Mouse (Mus musculus): Measurements from ENCODE around the gene Pim3.

The Pim3 gene

DNA sequence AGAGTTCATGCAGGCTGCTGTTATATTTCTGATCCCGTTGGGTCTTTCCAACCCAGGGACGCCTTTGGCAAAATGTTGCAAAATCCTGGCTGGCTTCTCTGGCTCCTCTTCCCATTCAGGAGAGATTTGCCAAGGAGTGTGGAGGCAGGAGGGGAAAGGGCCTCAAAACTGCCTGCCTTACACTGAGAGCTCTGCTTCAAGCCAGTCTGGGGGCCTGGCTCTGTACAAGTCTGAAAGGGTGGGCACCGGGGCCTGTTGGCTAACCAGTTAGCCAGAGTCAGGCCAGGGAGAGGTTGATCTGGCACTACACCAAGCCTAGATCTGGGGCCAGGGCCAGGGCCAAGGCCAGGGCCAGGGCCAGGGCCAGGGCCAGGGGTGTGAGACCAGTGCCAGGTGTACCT lies 3.8 kb upstream of the Pim3 start:
- no peak for DNase-seq (ENCODE audit: low spot score in 2 of 2)

DNA sequence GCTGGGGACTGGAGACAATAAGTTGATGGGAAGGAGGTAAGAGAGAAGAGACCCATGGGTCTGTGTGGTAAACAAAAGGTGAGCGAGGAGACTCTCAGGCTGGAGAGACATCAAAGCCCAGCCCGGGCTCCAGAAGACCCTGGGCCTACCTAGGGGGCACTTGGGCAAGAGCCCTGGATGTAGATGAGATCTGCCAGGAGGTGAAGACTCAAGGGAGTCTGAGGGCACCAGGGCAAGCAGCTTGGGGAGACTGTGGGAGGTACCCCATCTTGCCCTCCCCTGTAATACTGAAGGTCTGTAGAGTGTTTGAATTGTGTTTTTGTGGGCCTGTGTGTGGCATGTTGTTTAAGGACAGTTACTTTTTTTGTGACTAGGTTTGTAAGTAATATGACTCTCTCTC lies 3.3 kb upstream of the Pim3 start:
- no peak for DNase-seq (ENCODE audit: low spot score in 2 of 2)

DNA sequence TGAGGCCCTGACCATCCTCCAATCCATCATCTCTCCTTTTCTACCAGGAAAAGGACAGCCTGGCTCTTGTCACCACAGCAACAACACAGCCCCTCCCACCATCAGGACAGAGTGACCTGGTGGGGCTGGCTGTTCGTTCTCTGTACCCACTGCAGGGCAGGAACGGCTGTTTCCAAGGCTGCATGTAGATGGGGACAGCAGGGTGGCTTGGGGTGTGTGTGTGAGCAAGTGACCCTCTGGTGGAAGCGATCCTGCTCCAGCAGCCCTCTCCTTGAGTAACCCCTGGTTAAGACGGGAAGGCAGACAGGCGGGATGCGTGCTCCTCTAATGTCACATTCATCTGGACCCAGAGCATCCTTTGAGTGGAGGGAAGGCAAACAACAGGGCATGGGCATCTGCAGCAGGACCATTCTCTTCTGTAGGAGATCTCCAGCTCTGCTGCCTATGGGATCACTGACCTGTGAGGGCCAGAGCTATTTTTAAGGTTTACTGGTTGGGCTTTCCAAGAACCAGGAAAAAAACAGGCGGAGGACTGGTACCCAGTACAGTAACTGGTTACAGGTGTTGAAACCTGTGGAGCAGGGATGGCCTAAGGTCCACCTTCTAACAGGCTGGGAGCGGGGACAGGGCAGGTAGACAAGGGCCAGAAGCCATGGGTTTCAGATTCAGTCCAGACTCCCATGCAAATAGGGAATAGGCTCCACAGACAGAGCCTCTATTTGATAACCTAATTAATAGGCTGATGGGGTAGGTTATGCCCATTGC lies 2.6 kb upstream of the Pim3 start:
- no peak for DNase-seq (ENCODE audit: low spot score in 2 of 2)

DNA sequence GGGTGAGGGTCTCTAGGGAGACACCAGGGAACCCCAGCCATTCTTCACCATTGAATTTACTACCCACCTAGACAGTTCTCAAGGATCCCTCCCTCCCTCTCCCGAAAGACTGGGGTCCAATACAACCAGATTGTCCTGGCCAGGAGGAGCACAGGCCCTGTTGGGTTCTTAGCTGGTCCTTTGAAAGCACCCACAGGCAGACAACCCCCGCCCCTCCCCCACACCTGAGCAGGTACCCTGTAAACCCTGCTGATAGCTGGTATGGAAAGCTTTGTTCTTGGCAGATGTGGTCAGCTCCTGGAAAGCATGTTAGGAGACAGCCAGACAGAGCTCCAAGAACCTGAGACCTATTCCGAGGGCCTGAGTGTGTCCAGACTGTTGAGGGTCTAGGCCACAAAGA lies 1.2 kb upstream of the Pim3 start:
- DNase-seq (ENCODE audit: low spot score in 2 of 2), result no peak

DNA sequence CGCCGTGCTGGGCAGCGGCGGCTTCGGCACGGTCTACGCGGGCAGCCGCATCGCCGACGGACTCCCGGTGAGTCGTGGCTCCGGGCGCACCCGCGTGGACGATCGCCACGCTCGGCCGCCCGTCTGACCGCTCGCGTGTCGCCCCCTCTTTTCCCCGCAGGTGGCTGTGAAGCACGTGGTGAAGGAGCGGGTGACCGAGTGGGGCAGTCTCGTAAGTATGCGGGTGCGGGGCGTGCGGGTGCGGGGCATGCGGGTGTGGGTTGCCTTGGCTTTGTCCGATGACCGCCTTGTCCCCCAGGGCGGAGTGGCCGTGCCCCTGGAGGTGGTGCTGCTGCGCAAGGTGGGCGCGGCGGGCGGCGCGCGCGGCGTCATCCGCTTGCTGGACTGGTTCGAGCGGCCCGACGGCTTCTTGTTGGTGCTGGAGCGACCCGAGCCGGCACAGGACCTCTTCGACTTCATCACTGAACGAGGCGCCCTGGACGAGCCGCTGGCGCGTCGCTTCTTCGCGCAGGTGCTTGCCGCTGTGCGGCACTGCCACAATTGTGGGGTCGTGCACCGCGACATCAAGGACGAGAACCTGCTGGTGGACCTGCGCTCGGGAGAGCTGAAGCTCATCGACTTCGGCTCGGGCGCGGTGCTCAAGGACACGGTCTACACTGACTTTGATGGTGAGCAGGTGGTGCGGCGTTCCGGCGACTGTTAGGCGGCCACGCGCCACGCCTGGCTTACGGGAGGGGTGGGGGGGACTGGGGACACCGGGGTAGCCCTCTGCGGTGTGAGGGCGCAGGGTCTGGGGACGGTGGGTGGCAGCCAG lies 1.1 kb downstream of the Pim3 start:
- peak; percentile 40 to 42 for DNase-seq (ENCODE audit: low spot score in 2 of 2)

- peak; percentile 71 to 73 for DNase-seq (ENCODE audit: low spot score in 2 of 2)
These were observed 1.8 kb downstream of the Pim3 start for GRCm38 (mm10) chr15:88863695-88864231.

DNA sequence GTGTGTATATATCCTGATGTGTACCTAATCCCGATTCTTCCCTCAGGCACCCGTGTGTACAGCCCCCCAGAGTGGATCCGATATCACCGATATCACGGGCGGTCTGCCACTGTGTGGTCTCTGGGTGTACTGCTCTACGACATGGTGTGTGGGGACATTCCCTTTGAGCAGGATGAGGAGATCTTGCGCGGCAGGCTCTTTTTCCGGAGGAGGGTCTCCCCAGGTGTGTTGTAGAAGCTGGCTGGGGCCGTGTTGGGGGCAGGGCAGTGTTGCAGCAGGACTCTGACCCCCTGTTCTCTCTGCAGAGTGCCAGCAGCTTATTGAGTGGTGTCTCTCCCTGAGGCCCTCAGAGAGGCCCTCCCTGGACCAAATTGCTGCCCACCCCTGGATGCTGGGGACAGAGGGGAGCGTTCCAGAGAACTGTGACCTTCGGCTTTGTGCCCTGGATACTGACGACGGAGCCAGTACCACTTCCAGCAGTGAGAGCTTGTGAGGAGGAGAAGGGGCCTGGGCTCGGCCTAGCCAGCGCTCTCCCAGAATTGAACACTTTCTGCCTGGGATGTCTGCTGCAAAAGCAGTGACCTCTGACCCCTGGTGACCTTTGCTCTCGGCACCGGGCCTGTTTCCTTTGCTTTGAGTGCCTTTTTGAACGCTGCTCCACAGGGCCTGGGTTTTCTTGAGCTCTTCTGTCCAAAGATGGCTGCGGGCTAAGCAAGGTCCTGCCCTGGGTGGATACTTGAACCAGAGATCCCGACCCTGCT lies 2.5 kb downstream of the Pim3 start:
- no peak for DNase-seq (ENCODE audit: low spot score in 2 of 2)

- no peak for DNase-seq (ENCODE audit: low spot score in 2 of 2)
These were observed 3.1 kb downstream of the Pim3 start for GRCm38 (mm10) chr15:88865061-88865460.

DNA sequence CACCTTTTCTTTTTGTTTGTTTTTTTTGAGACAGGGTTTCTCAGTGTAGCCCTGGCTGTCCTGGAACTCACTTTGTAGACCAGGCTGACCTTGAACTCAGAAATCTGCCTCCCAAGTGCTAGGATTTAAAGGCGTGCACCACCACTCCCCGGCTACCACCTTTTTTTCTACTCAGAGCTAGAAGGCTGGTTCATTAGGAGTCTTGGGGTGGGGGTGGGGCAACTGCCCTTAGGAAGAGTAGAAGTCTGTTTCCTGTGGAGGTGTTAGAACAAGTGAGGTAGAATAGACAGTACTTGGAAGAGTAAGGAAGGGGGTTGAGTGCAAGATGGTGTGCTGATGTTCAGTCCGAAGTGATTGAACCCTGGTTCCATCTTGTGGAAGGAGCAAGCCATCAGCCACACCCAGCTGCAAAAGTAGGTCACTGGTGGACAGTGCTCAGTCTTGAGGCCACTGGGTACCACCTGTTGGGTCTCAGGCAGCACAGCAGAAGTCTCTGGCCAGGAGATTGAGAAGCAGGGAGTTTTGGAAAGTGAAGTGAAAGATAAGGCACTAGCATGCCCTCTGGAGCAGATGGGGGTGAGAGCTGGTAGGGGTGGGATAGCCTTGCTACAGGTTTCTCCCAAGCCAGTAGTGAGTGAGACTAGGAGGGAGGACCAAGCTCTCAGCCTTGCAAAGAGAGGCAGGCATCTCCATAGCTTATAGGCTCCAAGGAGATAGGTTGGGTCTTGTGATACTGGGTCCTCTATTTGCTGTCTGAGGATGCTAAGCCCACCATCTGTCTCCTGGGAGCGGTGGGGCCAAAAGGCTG lies 4.1 kb downstream of the Pim3 start:
- no peak for DNase-seq (ENCODE audit: low spot score in 2 of 2)

- DNase-seq (ENCODE audit: low spot score in 2 of 2), result no peak
These were observed 5.0 kb downstream of the Pim3 start for GRCm38 (mm10) chr15:88866934-88867356.

DNA sequence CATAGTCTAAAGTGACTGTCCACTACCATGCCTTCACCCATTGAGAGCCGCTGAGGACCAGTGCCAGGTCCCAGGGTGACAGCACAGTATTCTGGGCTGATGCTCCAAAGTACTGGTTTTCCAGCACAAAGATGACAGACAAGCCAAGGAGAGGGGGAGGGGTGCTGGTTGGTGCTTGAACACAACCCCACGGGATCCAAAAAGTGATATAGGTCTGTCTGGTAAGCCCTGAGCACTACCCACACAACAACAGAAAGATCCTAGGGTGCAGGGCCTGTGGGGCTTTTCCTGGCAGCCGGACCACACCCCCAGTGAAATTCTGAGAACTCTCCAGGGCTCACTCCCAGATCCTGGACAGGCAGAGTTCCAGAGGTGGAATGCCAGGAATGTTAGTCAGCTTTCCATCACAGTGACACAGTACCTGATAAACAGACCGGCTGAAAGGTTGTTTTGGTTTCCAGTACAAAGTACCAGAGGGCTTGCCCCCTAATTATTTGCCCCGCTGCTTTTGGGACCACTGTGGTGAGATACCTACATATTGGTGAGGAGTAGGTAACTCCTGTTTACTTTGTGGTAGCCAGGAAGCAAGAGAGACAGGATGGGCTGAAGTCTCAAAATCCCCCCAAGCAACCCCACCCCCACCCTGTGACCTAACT lies 5.5 kb downstream of the Pim3 start:
- DNase-seq (ENCODE audit: low spot score in 2 of 2), result no peak

DNA sequence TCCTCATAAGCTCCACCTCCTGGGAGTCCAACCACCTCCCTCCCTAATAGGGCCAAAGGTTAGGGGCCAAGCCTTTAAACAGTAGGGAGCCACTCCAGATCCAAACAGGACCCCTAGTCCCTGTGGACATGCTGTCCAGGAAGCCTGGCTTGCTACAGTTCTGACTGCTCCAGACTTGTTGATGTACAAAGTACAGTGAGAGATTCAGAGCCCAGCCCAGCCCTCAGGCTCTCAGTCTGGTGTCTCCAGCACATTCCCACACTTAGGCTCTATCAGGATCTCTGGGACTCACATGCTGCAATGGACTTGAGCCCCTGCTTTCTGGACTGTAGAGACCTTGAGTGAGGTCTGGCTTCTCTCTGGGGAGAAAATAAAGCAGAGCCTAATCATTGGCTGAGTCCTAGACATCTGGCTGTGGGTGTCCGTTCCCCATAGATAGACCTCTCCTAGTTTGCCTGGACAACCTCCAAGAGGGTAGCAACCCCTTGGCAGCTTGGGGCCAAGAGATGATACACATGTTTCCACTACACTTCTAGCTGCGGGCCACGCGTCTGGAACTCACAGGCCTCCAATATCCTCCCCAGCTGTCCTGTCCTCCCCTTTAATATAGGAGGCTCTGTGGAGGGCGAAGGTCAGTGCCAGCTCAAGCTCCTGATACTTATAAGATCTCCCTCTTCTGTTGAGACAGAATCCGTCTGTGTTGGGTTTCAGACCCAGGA lies 6.2 kb downstream of the Pim3 start:
- DNase-seq (ENCODE audit: low spot score in 2 of 2), result no peak

DNA sequence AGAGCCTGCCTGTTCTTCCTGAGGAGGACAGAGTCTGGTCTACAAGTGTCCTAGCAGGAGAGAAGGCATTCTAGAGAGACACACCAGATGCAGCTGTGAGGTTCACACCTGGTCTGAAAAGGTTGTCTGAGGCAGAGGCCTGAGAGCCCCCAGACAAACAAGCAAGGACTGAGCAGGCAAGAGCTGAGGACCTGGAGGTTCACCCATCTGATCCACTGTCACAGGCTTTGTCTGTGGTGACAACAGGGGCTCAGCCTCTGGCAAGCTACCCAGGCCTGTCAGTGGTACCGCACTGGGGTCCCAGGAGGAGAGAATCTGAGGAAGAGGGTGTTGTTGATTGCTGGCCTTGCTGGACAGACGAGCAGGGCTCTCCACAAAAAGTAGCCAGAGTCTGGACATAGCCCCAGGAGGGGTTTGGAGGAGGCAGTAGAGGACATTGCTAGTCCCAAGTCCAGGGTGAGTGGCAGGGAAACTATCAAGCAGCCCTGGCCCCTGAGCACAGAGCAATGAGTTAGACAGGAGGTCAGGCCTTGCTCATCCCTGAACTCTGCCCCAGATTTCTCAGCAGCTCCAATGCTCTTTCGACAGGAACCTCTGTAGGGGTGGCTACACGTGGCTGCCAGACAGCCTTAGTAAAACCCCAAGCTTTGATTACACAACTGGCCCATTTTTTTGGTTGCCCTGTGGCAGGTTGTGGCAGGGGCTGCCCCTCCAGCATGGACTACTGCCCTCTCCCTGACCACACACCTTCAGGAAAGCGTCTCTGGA lies 8.6 kb downstream of the Pim3 start:
- DNase-seq (ENCODE audit: low spot score in 2 of 2), result no peak

DNA sequence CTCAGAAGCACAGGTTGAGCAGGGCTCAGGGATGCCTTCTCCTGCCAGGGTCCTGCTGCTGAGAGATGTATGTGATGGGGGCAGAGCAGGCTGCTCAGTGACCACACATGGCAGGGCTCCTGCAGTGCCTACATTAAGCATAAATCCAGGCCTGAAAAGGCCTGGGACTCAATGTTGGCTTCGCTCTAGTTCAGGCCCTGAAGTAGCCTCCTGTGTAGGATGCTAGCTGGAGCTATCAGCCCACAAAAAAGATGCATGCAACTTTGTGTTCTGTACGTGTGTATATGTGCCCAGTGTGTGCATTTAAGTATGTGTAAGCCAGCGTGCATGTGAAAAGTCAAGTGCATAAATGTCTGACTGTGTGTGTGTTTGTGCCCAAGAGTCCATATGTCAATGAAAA lies 12.1 kb downstream of the Pim3 start:
- no peak for DNase-seq (ENCODE audit: low spot score in 2 of 2)

GRCm38 (mm10) chr15:88874477-88874876 lies 12.5 kb downstream of the Pim3 start:
- DNase-seq (ENCODE audit: low spot score in 2 of 2), result no peak

GRCm38 (mm10) chr15:88875625-88876081 lies 13.7 kb downstream of the Pim3 start:
- DNase-seq (ENCODE audit: low spot score in 2 of 2), result no peak

DNA sequence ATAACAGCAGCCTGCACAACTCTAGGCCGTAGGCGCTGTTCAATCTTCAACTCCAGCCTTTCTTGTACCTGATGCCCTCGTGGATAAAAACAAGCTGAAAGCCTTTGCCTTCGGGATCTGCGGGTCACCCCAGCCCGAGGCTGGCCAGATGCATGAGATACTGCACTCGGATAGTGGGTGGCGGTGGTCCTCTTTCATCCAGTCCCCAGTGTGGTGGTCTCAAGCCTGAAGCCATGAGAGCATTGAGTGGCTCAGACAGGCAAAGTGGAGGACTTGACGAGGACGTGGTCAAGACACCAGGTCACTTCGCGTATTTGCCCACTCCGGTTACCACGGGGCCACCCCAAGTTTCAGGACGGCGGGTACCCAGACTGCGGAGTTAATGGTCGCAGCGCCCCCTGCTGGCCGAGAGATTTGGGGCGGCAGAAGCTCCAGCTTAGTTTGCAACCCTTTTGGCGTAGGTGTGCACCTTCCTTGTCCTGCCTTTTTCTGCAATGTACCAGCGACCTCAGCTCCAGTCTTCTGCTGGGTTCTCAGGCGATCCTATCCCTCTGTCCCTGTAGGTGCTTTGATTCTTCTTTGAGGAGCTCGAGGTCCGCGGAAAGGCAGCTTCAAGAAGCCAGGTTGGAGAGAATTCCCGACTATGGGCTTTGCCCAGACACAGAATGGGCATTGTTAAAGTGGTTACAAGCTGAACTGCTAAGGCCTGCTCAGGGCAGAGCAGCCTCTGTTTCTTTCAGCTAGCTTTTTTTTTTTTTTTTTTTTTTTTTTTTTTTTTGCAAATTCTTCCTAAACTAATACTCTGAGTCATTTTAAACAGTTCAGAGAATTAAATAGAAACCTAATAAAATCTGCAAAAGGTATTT lies 14.4 kb downstream of the Pim3 start:
- peak; percentile 73 to 82 for DNase-seq (ENCODE audit: low spot score in 2 of 2)

- DNase-seq (ENCODE audit: low spot score in 2 of 2), result no peak
These were observed 15.0 kb downstream of the Pim3 start for GRCm38 (mm10) chr15:88877021-88877400.

All from natural killer cell, adult 2 months (primary cell).